Mouse (Mus musculus) heart, postnatal 14 days (tissue): ENCODE measurements around the gene Pip5kl1. TPM values are rescaled to one million over a fixed set of nuclear protein-coding genes. Genes with fewer than 3 reads are reported as not detected.
A peak's percentile ranks its signal among the peaks of the same experiment; 100 is the strongest.

ENCODE experiments used
- DNase-seq, 2 experiments: peaks; one replicate each; pipeline ENCODE4 v3.0.0; 2021 to 2022
- intact Hi-C: fragments of 180-260 bp; cut with DNase I; formaldehyde crosslinking; loops from one replicate; pipeline ENCODE4 v1.15.1; 2025
- total RNA-seq, 2 experiments: library from RNA; stranded (reverse); gene quantifications; 2 replicates each; pipeline ENCODE4 v1.2.3; 2021

Pip5kl1 gene
- total RNA-seq, 2 experiments from 2014 or later: not detected

DNA sequence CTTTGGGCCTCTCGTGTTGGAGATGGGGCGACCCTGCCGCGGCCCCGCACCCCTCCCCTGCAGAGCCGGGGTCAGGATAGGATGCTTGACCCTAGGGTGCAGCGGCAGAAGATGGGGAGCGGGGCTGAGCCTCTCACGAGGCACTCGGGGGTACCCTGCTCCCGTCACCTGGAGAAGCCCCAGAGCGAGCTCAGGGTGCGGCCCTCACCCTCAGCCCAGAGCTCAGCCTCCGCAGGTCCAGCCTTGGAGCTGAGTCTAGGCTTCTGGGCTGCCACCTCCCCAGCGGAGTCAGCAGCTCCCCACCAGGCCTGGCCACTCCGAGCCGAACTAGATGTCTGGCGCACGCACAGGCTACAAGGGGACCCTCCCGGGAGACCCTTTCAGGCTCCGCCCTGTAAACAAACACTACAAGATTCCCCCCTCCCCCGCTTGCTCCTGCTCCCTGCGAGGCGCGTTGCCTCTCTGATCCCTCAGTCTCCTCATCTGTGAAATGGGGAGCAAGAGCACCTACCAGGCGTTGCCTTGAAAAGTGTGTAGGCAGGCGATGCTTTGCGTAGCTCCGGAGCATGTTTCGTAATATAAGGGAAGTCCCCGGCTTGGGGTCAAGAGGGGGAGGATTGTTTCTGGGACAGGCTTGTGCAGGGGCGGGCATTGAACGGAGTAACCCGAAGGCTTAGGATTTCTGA lies 32.8 kb downstream of the Pip5kl1 start:
- DNase-seq: peak in 1 of 2 experiments; percentile 62
- intact Hi-C loops: no loop called here

DNA sequence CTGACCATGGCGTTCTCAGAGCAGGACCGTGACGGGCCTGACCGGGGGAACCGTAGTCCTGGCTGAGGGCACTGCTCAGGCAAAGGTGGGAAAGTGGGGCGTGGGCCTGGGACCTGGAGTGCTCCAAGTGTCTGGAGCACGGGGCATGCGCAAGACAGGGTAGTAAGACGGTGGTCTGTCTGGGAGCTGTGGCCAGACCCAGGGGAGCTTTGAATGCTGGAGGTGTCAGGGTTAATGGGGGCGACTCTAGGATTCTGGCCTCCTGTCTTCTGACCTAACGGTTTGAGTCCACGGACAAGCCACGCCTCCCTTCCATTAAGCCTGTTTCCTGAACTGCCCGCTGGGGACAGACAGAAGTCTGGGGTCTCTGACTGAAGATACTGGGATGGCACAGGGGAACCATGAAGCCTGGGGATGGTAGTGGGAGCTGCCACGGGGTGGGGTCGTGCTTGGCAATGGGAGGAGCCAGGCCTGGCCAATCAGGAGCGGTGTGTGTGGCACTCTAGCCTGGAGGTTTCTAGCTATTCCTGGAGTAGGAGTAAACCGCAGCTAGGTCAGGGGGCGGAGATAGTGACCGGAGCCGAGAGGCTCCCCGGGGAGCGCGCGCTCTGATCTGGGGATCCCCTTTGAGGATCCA lies 33.7 kb downstream of the Pip5kl1 start:
- peak; percentile 79 to 80 for DNase-seq
- intact Hi-C loops: no loop called here

DNA sequence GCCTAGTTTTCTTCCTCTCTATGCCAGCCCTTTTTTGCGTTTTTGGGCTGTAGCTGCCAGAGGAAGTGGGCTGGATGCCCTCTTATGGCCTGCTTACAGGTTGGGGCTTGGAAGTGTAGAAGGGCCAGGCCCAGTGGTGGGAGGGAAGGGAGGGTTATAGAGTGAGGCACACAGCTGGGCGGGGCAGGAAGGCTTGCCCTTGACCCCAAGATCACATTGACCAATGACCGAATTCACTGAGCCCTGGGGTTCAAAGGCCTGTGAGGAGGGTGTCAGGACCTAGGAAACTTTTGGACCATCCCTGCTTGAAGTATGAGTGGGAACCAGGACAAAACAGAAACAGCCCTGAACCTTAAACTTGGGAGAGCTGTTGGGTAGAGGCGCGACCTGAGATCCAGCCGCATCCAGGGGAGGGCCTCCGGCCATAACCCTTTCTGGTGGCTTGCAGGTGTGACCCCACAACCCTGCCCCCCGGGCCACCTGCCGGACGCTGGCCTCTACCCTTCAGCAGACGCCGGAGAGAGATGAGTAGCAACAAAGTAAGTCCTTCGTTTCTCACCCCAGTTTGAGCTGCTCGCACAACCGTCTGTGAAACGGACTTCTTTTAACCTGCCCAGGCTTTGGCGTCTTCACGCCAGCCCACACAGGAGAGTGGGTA lies 34.3 kb downstream of the Pip5kl1 start:
- no peak for DNase-seq
- intact Hi-C loops: no loop called here

DNA sequence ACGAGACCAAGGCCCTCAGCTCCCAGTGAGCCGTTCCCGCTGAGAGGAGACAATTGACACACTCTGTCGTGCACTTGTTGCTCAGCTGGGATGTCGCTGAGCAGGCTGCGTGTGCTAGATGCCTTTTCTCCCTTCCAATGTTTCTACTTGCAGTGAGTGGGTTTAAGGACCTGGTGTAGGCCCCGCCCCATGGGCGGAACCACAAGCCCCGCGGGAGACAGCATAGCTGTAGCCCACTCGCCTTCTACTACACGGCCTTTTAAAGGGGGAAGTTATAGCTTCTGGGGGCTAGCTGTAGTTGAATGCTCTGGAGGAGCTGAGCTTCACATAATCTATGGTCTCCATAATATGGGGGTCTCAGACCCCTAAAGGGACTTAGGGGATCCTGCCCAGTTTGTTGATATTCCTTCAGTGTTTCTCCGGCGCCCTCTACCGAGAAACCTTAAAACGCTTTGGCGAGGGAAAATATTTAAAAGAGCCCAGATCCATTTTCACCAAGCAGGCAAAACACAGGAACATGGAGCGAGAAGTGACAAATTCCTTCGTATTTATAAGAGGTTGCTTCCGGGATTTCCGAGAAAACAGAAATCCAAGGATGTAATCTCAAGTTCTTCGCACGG lies 36.1 kb downstream of the Pip5kl1 start:
- peak; percentile 60 to 67 for DNase-seq
- intact Hi-C loops: loop anchor here (5.0 kb wide), 1 partner anchor 33 kb away; the partner anchor contains the start of gene 9430097D07Rik

DNA sequence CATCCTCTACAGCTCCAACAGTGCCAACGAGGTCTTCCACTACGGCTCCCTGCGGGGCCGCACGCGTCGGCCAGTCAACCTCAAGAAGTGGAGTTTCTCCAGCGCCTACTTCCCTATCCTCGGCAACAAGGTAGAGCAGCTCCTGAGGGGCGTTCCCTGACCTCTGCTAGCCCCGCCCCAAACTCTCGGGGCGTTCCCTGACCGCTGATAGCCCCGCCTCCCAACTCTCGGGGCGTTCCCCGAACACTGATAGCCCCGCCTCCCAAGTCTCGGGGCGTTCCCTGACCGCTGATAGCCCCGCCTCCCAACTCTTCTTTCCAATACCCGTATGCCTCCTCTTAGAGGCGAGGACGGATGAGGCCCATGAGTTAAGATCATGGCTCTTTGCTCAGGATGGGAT lies 37.7 kb downstream of the Pip5kl1 start:
- intact Hi-C loops: loop anchor here (5.0 kb wide), 1 partner anchor 35 kb away; the partner anchor contains the start of gene 9430097D07Rik
- DNase-seq: no peak

DNA sequence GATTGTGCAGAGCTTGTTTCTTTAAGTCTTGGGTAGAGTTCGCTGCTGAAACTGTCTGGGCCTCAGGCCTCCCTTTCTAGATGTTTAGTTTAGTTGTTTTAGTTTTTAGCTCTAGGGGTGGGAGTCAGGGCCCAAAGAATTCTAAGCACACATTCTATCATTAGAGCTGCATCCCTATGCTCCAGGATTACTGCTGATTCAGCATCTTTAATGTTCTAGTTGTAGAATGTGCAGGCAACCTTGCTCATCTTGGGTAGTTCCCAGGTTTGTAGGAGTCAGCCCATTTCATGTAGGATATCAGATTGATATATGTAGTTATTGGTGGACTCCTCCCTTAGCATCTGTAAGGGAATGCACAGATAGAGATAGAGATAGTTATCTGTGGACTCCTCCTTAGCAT lies 42.5 kb downstream of the Pip5kl1 start:
- intact Hi-C loops: no loop called here

DNA sequence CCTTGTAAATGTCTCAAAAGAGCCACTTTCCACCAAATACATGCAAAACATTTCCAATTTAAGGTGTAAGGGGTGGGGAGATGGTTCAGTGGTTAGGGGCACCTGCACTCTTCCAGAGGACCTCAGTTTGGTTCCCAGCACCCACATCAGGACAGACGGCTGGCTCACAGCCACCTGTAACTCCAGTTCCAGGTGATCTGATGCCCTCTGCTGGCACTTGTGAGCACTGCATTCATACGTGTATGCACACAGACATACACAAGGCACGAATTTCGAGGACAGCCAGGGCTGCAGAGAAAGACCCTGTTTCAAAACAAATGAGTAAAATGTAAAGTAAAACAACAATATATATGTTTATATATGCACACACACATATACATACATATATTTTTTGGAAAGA lies 43.0 kb downstream of the Pip5kl1 start:
- intact Hi-C loops: no loop called here
- no peak for DNase-seq

More for the DNA sequence above, 42.5 kb downstream of the Pip5kl1 start:
- no peak for DNase-seq

DNA sequence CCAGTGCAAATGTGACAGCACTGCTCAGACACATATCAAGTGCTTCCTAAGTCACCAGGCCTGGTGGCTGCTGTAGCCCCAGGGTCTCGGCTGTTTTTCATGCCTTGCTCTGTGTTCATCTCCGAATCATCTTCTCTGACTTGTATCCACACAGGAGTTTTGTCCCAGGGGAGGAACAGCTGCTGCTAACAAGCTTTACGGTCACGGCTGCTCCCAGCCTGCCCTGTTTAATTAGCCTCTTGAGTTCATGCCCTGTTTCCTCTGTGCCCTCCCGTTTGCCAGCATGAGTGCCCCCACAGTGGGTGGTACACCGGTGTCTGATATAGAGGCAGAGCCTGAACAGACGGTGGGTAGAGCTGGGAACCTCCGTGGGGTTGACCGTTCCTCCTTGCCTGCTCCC lies 43.5 kb downstream of the Pip5kl1 start:
- no peak for DNase-seq
- intact Hi-C loops: no loop called here

DNA sequence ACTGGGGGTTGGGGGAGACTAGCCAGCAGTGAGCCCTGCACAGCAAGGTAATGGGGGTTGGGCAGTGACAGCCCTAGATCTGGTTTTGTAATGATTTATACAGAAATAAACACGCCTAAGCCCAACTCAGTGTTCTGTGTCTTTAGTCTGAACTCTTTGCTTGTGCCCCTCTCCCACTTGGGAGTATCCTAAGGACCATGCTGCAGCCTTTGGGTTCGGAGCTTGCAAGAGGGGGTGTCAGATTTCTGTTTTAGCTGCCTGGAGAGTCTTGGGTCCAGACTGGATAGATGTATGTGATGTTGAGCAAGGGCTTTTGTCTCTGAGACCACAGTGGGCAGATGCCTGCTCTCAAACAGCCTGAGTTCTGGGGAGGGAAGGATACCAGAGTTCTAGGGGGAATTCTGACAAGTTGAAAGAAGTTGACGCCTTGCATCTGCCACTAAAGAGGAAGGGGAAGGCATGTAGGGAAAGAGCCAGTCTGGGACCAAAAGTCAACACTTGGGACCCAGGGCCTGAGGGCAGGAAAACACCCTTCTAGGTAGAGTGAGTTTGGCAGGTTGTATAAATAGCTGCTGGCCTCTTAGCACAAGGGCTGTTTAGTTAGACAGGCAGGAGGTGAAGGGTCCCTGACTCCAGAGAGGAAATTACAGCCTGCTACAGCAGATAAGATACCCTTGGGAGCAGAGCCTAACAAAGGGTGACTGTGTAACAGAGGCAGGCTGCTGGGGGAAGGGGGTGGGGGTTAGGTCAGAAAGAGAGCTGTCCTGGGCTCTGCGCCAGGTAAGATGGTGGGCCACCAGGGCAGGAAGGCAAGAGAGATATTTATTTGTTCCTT lies 46.3 kb downstream of the Pip5kl1 start:
- intact Hi-C loops: no loop called here

DNA sequence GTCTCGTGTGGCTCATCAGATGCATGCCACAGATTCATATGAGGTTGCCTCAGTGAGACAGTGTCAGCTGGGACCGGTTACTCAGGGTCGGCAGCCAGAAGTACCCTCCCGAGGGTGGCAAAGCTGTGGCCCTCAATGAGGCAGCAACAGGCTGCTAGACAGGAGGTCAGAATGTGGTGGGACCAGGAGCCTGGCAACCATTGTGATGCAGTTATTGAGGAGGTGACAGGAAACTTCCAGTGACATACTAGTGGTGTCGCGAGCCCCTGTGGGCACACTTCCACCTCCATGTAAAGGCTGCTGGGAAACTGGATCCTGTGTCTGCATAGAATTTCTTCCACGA lies 46.9 kb downstream of the Pip5kl1 start, which contains the start of gene Ak1:
Gene Ak1 (plus strand): TSS at position 242 of the 343 bp plus-strand sequence.
- intact Hi-C loops: no loop called here
- no peak for DNase-seq

More for the DNA sequence above, 46.3 kb downstream of the Pip5kl1 start:
- DNase-seq: peak; percentile 81 to 87

DNA sequence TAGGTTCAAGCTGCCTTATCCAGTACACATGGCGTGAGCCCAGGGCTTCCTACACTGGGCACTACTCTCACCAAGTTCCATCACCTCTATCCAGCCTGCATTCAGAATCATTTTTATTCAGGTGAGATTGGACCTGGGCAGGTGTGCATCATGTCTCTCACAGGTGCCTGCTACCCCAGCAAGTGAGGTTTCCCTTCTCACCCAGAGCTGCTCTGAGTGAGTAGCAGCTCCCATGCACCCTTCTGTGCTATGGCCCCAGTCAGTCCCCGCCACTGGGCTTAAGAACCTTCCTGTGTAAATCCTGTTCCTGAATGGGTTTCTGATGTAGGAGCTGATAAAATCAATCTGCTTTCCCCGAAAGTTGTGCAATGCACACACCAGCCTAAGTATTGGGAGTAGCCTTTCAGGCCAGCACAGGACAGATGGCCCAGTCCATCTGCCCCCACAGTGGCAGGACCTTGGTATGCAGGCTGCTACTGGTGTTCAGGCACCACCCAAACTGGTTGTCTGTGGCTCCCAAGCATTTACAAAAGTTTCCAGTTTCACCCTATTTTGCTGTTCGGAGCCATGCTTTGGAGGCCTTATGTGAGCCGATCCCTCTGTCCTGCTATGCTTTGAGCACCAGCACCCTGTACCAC lies 49.6 kb downstream of the Pip5kl1 start:
- DNase-seq: no peak
- intact Hi-C loops: no loop called here

DNA sequence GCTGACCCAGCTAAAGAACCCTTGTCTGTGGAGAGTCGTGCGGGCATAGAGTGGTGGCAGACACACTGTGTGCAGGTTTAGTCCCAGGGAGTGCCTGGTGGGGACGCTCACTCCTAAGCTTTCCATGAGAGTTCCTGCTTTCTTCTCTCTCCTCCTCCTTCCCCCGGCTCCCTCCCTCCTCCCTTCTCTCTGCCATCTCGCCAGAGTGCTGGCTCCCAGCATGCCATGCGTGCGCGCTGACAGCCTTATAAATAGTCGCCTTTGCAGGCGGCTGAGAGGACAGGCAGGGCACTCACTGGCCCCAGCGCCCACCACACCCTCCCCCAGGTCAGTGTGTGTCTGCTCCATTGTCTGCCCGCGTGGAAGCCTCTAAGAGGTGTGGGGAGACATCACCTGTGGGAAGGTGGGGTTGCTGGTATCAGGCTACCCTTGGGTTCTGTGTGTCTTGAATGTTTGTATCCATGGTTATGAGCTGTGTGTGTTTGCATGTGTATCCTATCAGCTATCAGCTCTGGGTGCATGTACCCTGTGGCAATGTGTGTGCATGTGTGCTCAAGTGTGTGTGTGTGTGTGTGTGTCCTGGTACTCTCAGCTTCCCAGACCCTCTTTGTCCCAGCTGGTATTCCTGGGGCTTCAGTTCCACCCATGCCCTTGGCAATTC lies 50.7 kb downstream of the Pip5kl1 start:
- peak; percentile 74 to 86 for DNase-seq
- intact Hi-C loops: no loop called here

DNA sequence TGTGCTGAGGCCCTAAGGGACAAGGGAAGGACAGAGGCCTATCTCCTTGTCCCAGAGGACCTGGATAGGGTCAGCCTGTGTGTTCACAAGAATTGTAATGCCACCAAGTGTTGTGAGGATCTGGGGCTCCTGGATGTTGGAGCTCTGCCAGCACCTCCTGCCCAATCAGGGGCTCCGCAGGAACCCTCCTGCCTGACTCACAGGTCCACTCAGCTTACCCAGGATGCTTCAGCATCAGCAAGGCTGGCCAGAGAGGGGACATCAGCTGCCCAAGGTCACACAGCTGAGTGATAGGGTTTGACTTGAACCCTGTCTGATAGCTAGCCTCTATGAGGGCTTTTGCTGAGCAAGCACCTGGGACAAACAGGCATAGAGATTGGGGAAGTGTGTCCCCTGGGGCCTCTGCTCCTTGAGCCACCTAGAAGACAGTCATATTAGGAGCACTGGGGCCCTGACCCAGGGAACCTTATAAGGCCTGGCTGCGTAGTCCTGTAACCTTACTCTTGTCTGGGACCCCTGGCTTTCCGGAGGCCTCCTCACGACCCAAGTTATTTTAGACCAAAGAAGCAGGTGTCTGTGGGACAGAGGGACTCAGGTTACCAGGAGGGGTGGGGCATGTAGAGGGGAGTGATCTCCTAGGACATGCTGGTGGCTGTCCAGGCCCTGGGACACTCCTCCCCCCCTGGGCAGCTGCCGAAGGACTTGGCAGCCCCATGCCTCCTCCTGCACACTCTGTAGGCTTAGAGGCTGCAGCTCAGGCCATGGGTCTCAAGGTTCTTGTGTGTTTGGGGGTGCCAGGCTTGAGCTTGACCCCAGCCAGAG lies 51.5 kb downstream of the Pip5kl1 start:
- peak; percentile 69 to 80 for DNase-seq
- intact Hi-C loops: no loop called here

DNA sequence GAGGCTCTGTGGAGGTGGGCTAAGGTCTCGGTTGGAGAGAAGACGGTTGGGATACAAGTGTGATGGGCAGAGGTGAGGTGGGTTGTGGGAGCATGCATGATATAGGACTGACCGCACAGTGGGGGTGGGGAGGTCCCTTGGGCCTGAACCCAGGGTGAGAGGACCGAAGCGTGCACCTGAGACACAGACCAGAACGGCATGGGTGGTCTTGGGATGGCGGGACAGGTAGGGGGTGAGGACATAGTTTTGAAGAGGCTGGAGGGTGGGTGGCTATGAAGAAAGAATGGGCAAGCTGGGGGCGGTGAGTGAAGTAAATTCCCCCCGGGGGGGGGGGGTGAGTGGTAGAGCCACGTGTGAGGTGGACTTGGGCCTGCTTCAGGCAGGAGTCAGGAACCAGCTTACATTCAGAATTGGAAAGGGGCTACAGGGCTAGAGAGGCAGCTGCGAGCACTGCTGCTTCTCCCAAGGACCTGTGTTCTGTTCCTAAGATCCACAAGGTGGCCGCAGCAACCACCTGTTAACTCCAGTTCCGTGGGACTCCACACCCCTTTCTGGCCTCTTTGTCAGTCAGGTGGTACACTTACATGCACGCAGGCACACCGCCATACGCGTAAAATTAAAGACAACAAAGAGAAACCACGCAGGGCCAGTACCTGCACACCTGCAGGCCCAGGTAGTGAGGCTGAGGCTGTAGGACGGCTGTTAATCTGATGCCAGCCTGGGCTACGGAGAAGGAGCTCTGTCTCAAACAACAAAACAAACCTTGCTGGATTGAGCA lies 52.9 kb downstream of the Pip5kl1 start:
- intact Hi-C loops: no loop called here
- no peak for DNase-seq

DNA sequence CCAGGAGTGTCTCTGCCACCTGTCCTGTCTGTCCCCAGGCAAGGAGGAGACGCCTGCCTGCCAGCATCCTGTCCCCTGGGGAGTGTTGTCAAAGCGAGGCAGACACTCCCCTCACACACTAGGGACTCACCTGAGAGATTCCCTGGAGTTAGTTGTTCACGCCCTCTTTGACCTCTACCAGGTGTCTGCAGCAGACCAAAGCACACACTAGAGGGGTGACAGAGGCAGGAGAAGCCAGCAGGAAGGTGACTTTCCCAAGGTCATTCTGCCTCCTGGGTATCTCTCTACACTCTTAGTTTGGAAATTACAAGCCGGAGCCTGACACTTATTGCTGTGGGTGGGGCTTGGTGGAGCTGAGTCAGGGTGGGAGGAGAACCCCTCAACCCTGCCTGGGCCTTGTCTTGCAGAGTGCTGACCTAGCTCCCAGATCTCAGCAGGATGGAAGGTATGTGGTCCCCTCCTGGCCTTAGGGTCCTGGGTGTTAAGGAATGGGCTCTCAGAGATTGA lies 53.5 kb downstream of the Pip5kl1 start:
- intact Hi-C loops: no loop called here
- DNase-seq: no peak

DNA sequence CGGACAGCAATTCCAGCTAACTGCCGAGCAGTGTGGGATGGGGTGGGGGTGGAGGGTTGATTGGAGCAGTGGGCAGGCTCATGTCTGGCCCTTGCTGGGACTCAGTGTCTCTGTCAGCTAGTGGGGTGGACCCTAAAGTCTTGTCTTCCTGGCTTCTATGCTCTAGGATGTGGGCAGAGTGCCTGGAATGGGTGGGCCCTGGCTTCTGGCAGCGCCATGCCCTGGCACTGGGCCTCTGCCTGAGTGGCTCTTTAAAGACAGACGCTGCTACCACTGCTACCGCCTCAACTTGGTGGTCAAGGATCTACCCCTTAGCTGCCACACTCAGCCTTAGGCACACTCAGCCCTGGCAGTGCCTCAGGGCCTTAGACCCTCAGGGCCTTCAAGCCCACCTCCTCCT lies 54.1 kb downstream of the Pip5kl1 start:
- DNase-seq: peak; percentile 82 to 91
- intact Hi-C loops: no loop called here

DNA sequence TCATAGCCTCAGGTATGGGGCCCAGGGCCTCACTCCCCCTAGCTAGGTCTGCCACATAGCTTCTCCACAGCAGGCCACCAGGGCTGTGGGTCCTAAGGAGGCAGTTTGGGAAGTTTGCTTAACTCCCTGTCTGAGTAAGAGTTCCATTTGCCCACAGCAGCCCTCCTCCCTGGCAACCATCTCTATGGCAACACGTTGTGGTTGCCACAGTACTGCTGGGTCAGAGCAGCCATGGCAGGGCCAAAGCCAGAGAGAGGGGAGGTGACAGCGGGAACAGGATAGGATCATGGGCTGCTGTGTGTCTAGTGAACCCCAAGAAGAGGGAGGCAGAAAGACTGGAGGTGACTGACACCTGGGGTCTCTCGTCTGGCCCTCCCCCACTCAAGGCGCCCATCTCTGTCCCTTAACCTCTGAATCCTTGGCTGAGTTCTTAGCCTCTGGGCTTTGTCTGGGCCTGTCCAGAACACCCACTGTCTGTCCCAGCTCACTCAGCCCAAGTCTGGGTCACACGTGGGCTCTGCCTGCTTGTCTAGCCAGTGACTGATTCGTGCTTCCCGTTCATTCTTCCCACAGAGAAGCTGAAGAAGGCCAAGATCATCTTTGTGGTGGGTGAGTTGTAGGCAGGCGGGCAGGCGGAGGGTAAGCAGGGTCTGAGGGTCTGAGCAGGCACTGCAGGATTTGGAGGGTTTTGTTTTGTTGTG lies 54.8 kb downstream of the Pip5kl1 start:
- DNase-seq: peak in 1 of 2 experiments; percentile 56
- intact Hi-C loops: no loop called here
